ENCODE assay signal across 8 mouse cellular contexts in genomic region chr1:194753168-194753567, GRCm38 (mm10).
DNase-seq lines count a peak whose midpoint lies in the region; ATAC-seq lines count a peak whose summit lies in the region.

No protein-coding gene starts in this region.

- intact Hi-C loops in gastrocnemius, postnatal 14 days (cut with DNase I; ENCODE audit: low total_unique reads): no loop called here
- intact Hi-C loops in left cerebral cortex, postnatal 4 days (cut with DNase I): no loop called here

- no peak overlapping the region for H3K27ac ChIP-seq in kidney, embryonic 15.5 days

- H3K27me3 ChIP-seq in kidney, embryonic 15.5 days: no peaks in the 10 kb centered on the region

- H3K4me1 ChIP-seq in kidney, embryonic 15.5 days: peaks cover 5% of the 10 kb centered on the region; the same call in 1 of the 2 replicates

- no peak for ATAC-seq in kidney, embryonic 15.5 days (replicated peaks; ENCODE audit: low FRiP score)
- no peak; the same call in 1 of the 2 replicates for ATAC-seq in megakaryocyte, adult 5-6 weeks (ENCODE audit: poor library complexity, severe bottlenecking)

- H3K4me3 ChIP-seq in kidney, embryonic 15.5 days (replicated peaks): no peak overlapping the region

- H3K9me3 ChIP-seq in kidney, embryonic 15.5 days (replicated peaks): no peaks in the 10 kb centered on the region

- DNase-seq in kidney, adult 18-20 months: peak; percentile 50
- DNase-seq in NIH3T3 (ENCODE audit: low read depth): peak; percentile 69
- DNase-seq in cerebellum, postnatal 25 days: peak; percentile 46 to 73
- peak; percentile 48 for DNase-seq in gastrocnemius, postnatal 14 days
- peak; percentile 78 for DNase-seq in left cerebral cortex, postnatal 4 days
- DNase-seq in retina, postnatal 1 day: peak; percentile 79

- 48% methylated on average over 2 of the region's 2 CpGs for WGBS in kidney, embryonic 15.5 days

- peaks cover 11% of the 10 kb centered on the region; the same call in 1 of the 2 replicates for H3K36me3 ChIP-seq in kidney, embryonic 15.5 days

- no peak overlapping the region for H3K9ac ChIP-seq in kidney, embryonic 15.5 days

- H3K4me2 ChIP-seq in kidney, embryonic 15.5 days: no peak overlapping the region
